Mouse (Mus musculus) CD8-positive naive resting alpha-beta T cell, adult 57 days (primary cell): Measurements from ENCODE around the gene Lgals1. TPM values are rescaled to one million over a fixed set of nuclear protein-coding genes. Genes with fewer than 3 reads are reported as not detected.

Source experiments
- total RNA-seq: library from RNA; stranded (reverse); gene quantifications from one replicate; pipeline ENCODE4 v1.2.4, GENCODE M21; 2023

Gene Lgals1
- total RNA-seq, result 79.5 TPM

GRCm38 (mm10) chr15:78926021-78926919 lies at the start of gene Lgals1:
Gene Lgals1 (plus strand): TSS chr15:78926725.

GRCm38 (mm10) chr15:78876991-78877809 lies 49.3 kb upstream of the Lgals1 start, which contains the start of gene Gga1:
Gene Gga1 (plus strand): TSS chr15:78877190.

GRCm38 (mm10) chr15:78899409-78899739 lies 27.2 kb upstream of the Lgals1 start, which contains the start of gene Gm49510:
Gene Gm49510 (plus strand): TSS chr15:78899667.

GRCm38 (mm10) chr15:78899740-78900584 lies 26.6 kb upstream of the Lgals1 start, which contains the start of gene Sh3bp1:
Gene Sh3bp1 (plus strand): TSS chr15:78899768.

GRCm38 (mm10) chr15:78913632-78914090 lies 12.9 kb upstream of the Lgals1 start, which contains the start of gene Pdxp:
Gene Pdxp (plus strand): TSS chr15:78913919.

GRCm38 (mm10) chr15:78934784-78935320 lies 8.3 kb downstream of the Lgals1 start, which contains the start of gene Nol12:
Gene Nol12 (plus strand): TSS chr15:78934933.

GRCm38 (mm10) chr15:78947657-78948056 lies 21.1 kb downstream of the Lgals1 start, which contains the start of gene Triobp:
Gene Triobp (plus strand): TSS chr15:78947724.

Other genes with a start within 250 kb of the Lgals1 start
- gene Elfn2, start 208.0 kb upstream of the Lgals1 start, total RNA-seq, result not detected
- 115 TPM for gene Mfng, start 153.2 kb upstream of the Lgals1 start, total RNA-seq
- gene Card10, start 123.7 kb upstream of the Lgals1 start, total RNA-seq, result 0.21 TPM
- gene Cdc42ep1, start 84.1 kb upstream of the Lgals1 start, total RNA-seq, result not detected
- gene Lgals2, start 71.2 kb upstream of the Lgals1 start, total RNA-seq, result not detected
- gene Gga1, start 49.5 kb upstream of the Lgals1 start, total RNA-seq, result 75.8 TPM
- 0.92 TPM for gene Gm49510, start 27.1 kb upstream of the Lgals1 start, total RNA-seq
- 215 TPM for gene Sh3bp1, start 27.0 kb upstream of the Lgals1 start, total RNA-seq
- 18.3 TPM for gene Pdxp, start 12.8 kb upstream of the Lgals1 start, total RNA-seq
- gene Nol12, start 8.2 kb downstream of the Lgals1 start, total RNA-seq, result 51.0 TPM
- 28.5 TPM for gene Triobp, start 21.0 kb downstream of the Lgals1 start, total RNA-seq
- gene H1f0, start 101.7 kb downstream of the Lgals1 start, total RNA-seq, result 6.0 TPM
- not detected for gene Galr3, start 115.2 kb downstream of the Lgals1 start, total RNA-seq
- 33.9 TPM for gene Ankrd54, start 136.2 kb downstream of the Lgals1 start, total RNA-seq
- gene Eif3l, start 148.5 kb downstream of the Lgals1 start, total RNA-seq, result 115 TPM
- gene Micall1, start 182.2 kb downstream of the Lgals1 start, total RNA-seq, result 41.8 TPM
- gene Polr2f, start 214.3 kb downstream of the Lgals1 start, total RNA-seq, result 40.5 TPM
- gene 1700088E04Rik, start 214.5 kb downstream of the Lgals1 start, total RNA-seq, result not detected
- not detected for gene Sox10, start 238.5 kb downstream of the Lgals1 start, total RNA-seq